Mouse (Mus musculus) cerebellum, adult (tissue): ENCODE results near the gene Otog.

Source experiments
- ATAC-seq: cut with Nextera tagmentation; 2 replicates; pipeline ENCODE4 v1.9.2; 2017; ENCODE audit warnings: mild to moderate bottlenecking, moderate library complexity, mixed read lengths; ENCODE audit not compliant: insufficient number of reproducible peaks, low FRiP score, low TSS enrichment

Gene Otog

DNA sequence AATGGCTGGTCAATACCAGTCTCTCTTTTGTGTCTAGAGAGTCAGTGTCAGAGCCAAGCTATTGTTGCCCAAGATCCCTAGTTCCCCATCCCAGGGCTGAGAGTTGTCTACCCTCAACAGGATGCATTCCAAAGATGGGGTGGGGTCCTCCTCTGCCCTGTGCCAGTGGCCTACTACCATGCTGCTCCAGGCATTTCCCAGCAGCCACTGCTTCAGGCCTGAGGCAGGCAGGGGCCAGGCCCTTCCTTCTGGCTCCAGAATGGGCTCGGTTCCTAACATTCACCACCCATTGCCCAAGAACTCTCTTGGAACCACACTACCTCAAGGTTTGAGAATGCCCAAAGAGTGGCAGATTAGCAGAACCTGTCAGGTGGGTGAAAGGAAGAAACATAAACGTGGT, 112.0 kb downstream of the Otog start:
- no peak for ATAC-seq

DNA sequence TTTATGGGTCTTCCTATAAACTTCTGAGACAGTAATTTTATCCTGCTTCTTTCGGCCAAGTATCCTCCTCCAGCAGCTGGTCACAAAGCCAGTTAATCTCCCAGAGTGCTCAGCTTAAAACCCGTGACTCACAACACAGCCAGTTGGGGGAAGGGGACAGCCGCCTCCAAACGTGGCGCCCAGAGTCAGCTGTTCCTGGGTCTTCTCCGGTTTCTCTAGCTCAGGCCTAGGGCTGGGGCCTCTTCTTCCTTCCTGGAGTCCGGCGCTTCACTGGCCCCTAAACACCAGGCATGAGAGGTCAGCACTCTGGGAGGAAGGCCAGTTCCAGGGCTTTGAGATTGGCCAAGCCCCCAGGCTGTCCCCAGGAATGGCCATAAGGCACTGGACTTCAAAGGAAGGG, 112.4 kb downstream of the Otog start:
- no peak for ATAC-seq

DNA sequence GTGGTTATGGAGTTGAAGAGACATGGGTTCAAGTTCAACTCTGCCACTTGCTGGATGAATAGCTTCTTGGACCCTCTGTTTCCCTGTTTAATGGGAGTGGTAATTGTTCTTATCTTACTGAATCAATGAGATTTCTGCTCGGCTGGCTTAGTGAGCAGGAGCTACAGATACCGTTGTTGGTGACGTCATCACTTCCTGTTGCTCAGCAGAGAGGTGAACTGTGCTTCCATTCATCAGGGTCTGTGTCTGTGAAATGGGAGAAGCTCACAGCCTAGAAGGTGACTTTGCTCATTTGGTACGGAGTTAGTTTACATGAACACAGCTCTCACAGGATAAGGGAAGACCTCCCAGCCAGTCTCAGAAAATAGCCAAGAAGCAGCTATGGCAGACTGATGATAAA, 113.1 kb downstream of the Otog start:
- no peak for ATAC-seq
